Mouse (Mus musculus): Measurements from ENCODE around the gene Nt5dc3. TPM values are rescaled to one million over a fixed set of nuclear protein-coding genes. Genes with fewer than 3 reads are reported as not detected.

Gene Nt5dc3
- polyA plus RNA-seq, 1 experiment from 2014 or later = 2.1 TPM

DNA sequence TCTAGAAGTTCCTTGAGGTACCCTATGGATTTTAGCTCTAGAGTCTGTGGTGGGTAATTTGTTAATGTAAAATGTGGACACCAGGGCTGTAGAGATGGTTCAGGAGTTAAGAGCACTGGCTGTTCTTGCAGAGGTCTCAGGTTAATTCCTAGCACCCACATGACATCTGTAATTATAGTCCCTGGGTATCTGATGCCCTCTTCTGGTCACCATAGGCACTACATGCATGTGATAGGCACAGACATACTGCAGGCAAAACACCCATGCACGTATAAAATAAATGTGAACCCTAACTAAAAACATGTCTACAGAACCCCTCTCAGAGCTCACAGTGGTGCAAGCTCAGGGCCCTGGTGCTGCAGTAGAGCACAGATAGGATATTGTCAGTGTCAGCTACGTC lies 50.7 kb downstream of the Nt5dc3 start:
- Histone ChIP-seq H3K36me3 (ENCODE audit: control insufficient read depth, insufficient read depth, low read length) (peaks cover 9% of the 10 kb centered on the region), H3K27me3 (ENCODE audit: control insufficient read depth, insufficient read depth, low read length) (no peaks in the 10 kb centered on the region), H3K9me3 (replicated peaks; ENCODE audit: control insufficient read depth, low read length) (no peaks in the 10 kb centered on the region), H3K4me3 (ENCODE audit: low read depth, low read length) (no peak overlapping the region), H3K4me1 (ENCODE audit: control insufficient read depth, insufficient read depth, low read length) (peaks cover 11% of the 10 kb centered on the region), H3K4me2 (no peak overlapping the region), H3K27ac (ENCODE audit: low read depth, low read length) (no peak overlapping the region), H3K9ac (ENCODE audit: low read depth, low read length) (no peak overlapping the region)
- 89% methylated on average over 2 of the region's 2 CpGs for WGBS (ENCODE audit: insufficient replicate concordance)
- no peak for ATAC-seq (replicated peaks; ENCODE audit: insufficient number of reproducible peaks, low FRiP score, low TSS enrichment)

DNA sequence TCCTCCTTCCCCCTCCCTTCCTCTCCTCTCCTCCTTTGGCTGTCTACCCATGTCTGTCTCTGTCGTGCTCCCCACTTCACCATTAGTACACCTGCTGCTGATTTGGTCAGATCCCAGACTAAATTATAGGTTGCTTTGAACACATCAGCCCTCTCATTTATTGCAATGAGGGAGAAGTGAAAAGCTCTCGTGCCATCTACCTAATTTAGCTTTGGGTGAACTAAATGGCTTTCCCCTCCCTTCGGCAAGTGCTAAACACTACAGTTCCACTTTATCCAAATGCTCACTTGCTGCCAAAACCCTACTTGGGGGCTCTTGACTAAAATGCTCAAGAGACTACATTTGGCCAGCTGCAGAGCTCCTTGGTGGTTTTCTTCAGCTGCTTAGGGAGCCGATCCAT lies 58.0 kb downstream of the Nt5dc3 start:
- no peak overlapping the region for H3K4me3 ChIP-seq (ENCODE audit: low read depth, low read length)
- 82% methylated on average over 4 of the region's 4 CpGs for WGBS (ENCODE audit: insufficient replicate concordance)
- no peaks in the 10 kb centered on the region for H3K27me3 ChIP-seq (ENCODE audit: control insufficient read depth, insufficient read depth, low read length)
- H3K9me3 ChIP-seq (replicated peaks; ENCODE audit: control insufficient read depth, low read length) = no peaks in the 10 kb centered on the region
- no peak overlapping the region for H3K4me2 ChIP-seq
- H3K27ac ChIP-seq (ENCODE audit: low read depth, low read length) = no peak overlapping the region
- no peak for ATAC-seq (replicated peaks; ENCODE audit: insufficient number of reproducible peaks, low FRiP score, low TSS enrichment)
- H3K36me3 ChIP-seq (ENCODE audit: control insufficient read depth, insufficient read depth, low read length) = 0 out of 2 replicates have a peak, but pooled peaks cover 3% of the 10 kb centered on the region
- H3K9ac ChIP-seq (ENCODE audit: low read depth, low read length) = no peak overlapping the region
- peaks cover 5% of the 10 kb centered on the region; the same call in 1 of the 2 replicates for H3K4me1 ChIP-seq (ENCODE audit: control insufficient read depth, insufficient read depth, low read length)

DNA sequence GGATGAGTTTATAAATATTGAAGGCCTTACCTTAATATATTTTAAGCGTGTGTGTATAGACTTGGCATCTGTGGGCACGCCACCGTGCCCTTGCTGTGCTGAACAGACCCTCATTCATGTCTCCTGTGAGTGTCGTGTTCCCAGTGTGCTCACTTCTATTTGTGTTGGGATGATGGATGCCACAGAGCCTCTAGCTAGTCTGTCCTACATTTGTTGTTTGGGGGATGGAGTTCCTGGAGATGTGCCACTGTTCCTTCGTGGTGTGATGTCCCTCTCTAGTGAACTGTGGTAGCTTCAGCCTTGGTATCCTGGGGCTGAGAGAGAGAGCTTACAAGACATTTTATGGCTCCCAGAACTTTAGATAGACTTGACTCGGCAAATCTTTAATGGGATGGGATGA lies 60.0 kb downstream of the Nt5dc3 start:
- H3K4me1 ChIP-seq (ENCODE audit: control insufficient read depth, insufficient read depth, low read length) = peaks cover 5% of the 10 kb centered on the region; the same call in 1 of the 2 replicates
- H3K27me3 ChIP-seq (ENCODE audit: control insufficient read depth, insufficient read depth, low read length) = no peaks in the 10 kb centered on the region
- H3K36me3 ChIP-seq (ENCODE audit: control insufficient read depth, insufficient read depth, low read length) = 0 out of 2 replicates have a peak, but pooled peaks cover 3% of the 10 kb centered on the region
- no peak overlapping the region for H3K4me3 ChIP-seq (ENCODE audit: low read depth, low read length)
- ATAC-seq (replicated peaks; ENCODE audit: insufficient number of reproducible peaks, low FRiP score, low TSS enrichment) = no peak
- no peak overlapping the region for H3K4me2 ChIP-seq
- no peak overlapping the region for H3K9ac ChIP-seq (ENCODE audit: low read depth, low read length)
- 89% methylated on average over 6 of the region's 6 CpGs for WGBS (ENCODE audit: insufficient replicate concordance)
- H3K27ac ChIP-seq (ENCODE audit: low read depth, low read length) = no peak overlapping the region
- H3K9me3 ChIP-seq (replicated peaks; ENCODE audit: control insufficient read depth, low read length) = no peaks in the 10 kb centered on the region

DNA sequence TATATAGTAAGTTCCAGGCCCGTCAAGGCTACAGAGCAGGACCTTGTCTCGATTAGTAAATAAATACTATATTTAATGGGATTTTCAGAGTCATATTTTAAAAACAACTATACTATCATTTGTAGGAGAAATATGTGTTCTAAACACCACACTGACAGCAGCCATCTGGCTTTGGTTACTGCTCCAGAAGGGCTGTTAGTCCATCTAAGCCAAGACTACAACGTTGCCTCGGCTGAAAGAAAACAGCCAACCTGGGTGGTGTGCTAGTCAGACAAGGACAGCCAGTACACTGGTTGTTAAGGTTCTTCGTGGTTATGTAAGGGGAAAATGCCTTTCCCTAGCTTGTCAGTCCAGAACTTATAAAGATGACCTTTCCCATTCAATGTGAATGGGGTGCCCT lies 63.9 kb downstream of the Nt5dc3 start:
- Histone ChIP-seq H3K9ac (ENCODE audit: low read depth, low read length) (no peak overlapping the region), H3K4me1 (ENCODE audit: control insufficient read depth, insufficient read depth, low read length) (no peaks in the 10 kb centered on the region), H3K4me2 (no peak overlapping the region), H3K9me3 (replicated peaks; ENCODE audit: control insufficient read depth, low read length) (no peaks in the 10 kb centered on the region), H3K27ac (ENCODE audit: low read depth, low read length) (no peak overlapping the region), H3K36me3 (ENCODE audit: control insufficient read depth, insufficient read depth, low read length) (no peaks in the 10 kb centered on the region), H3K27me3 (ENCODE audit: control insufficient read depth, insufficient read depth, low read length) (no peaks in the 10 kb centered on the region), H3K4me3 (ENCODE audit: low read depth, low read length) (no peak overlapping the region)
- ATAC-seq (replicated peaks; ENCODE audit: insufficient number of reproducible peaks, low FRiP score, low TSS enrichment) = no peak
- 80% methylated on average over 5 of the region's 5 CpGs for WGBS (ENCODE audit: insufficient replicate concordance)

DNA sequence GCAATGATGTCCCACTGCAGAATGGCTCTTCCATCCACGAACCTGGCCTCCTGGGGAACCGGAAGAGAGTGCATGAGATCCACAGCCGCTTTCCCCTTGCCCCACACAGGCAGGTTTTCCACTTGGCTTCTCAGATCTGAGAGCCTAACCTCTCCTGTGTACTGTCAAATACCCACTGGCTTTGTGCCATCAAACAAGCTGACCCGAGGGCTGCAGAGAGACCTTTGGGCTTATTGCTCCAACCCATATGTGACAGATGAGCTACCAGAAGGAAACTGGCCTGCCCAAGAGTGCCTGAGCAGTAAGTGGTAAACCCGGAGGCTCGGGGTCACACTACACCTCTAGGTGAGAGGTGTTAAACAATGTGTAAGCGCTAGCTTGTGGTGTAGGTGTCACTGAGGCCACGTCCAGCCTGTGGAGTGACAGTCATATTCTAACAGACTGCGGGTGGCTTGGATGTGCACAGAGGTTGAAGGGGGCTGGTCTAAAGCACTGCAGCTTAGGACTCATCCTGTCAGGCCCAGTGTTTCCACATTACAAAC lies 68.2 kb downstream of the Nt5dc3 start:
- no peak for ATAC-seq (replicated peaks; ENCODE audit: insufficient number of reproducible peaks, low FRiP score, low TSS enrichment)
- WGBS (ENCODE audit: insufficient replicate concordance) = 65% methylated on average over 9 of the region's 9 CpGs

DNA sequence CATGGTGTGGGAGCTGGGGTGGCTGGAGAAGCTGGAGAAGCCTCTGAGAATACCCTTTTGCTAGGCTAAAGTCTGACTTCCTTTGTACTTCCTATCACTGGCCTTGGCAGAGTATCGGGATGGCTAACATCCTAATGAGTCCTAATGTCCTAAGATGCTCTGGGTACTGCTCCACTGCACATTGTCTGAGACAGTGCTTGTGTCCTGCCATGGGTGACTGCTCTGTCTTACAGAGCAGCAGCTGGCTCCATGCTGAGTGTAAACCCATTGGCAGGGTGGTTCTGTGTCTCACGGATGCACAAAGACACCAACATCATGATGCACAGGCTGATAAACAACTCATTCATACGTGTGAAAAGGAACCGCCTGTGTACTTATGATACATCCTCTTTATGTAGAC lies 70.3 kb downstream of the Nt5dc3 start:
- Histone ChIP-seq H3K4me2 (no peak overlapping the region), H3K4me3 (ENCODE audit: low read depth, low read length) (no peak overlapping the region), H3K27me3 (ENCODE audit: control insufficient read depth, insufficient read depth, low read length) (no peaks in the 10 kb centered on the region), H3K27ac (ENCODE audit: low read depth, low read length) (no peak overlapping the region), H3K36me3 (ENCODE audit: control insufficient read depth, insufficient read depth, low read length) (no peaks in the 10 kb centered on the region), H3K4me1 (ENCODE audit: control insufficient read depth, insufficient read depth, low read length) (0 out of 2 replicates have a peak, but pooled peaks cover 4% of the 10 kb centered on the region), H3K9ac (ENCODE audit: low read depth, low read length) (no peak overlapping the region), H3K9me3 (replicated peaks; ENCODE audit: control insufficient read depth, low read length) (no peaks in the 10 kb centered on the region)
- 78% methylated on average over 4 of the region's 4 CpGs for WGBS (ENCODE audit: insufficient replicate concordance)
- ATAC-seq (replicated peaks; ENCODE audit: insufficient number of reproducible peaks, low FRiP score, low TSS enrichment) = no peak

More for the DNA sequence above, 68.2 kb downstream of the Nt5dc3 start:
- no peak overlapping the region for H3K4me2 ChIP-seq
- no peak overlapping the region for H3K9ac ChIP-seq (ENCODE audit: low read depth, low read length)
- no peaks in the 10 kb centered on the region for H3K36me3 ChIP-seq (ENCODE audit: control insufficient read depth, insufficient read depth, low read length)
- H3K27me3 ChIP-seq (ENCODE audit: control insufficient read depth, insufficient read depth, low read length) = no peaks in the 10 kb centered on the region
- no peaks in the 10 kb centered on the region for H3K9me3 ChIP-seq (replicated peaks; ENCODE audit: control insufficient read depth, low read length)
- 0 out of 2 replicates have a peak, but pooled peaks cover 4% of the 10 kb centered on the region for H3K4me1 ChIP-seq (ENCODE audit: control insufficient read depth, insufficient read depth, low read length)
- H3K4me3 ChIP-seq (ENCODE audit: low read depth, low read length) = no peak overlapping the region
- H3K27ac ChIP-seq (ENCODE audit: low read depth, low read length) = no peak overlapping the region

DNA sequence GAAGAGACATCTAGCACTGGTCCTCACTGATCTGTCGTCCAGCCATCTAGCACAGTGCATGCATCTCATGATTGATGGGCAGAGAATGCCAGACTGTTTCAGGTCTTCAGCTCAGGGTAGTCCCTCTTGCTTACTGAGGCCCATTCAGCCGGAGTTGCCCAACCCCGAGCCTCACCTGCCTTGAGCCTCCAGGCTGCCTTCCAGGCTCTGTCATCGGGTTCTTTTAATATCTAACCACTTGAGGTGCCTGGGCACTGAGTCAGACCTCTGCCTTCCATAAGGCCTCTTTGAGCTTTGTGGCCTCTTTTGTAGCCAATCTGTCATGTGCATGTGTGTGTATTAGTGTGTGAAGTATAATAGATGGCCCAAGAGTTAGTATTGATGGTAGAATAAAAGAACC lies 70.7 kb downstream of the Nt5dc3 start:
- no peaks in the 10 kb centered on the region for H3K36me3 ChIP-seq (ENCODE audit: control insufficient read depth, insufficient read depth, low read length)
- no peak overlapping the region for H3K4me3 ChIP-seq (ENCODE audit: low read depth, low read length)
- no peak overlapping the region for H3K4me2 ChIP-seq
- H3K4me1 ChIP-seq (ENCODE audit: control insufficient read depth, insufficient read depth, low read length) = 0 out of 2 replicates have a peak, but pooled peaks cover 4% of the 10 kb centered on the region
- H3K27ac ChIP-seq (ENCODE audit: low read depth, low read length) = no peak overlapping the region
- no peak for ATAC-seq (replicated peaks; ENCODE audit: insufficient number of reproducible peaks, low FRiP score, low TSS enrichment)
- WGBS (ENCODE audit: insufficient replicate concordance) = 69% methylated on average over 4 of the region's 4 CpGs
- H3K27me3 ChIP-seq (ENCODE audit: control insufficient read depth, insufficient read depth, low read length) = no peaks in the 10 kb centered on the region
- no peaks in the 10 kb centered on the region for H3K9me3 ChIP-seq (replicated peaks; ENCODE audit: control insufficient read depth, low read length)
- no peak overlapping the region for H3K9ac ChIP-seq (ENCODE audit: low read depth, low read length)

DNA sequence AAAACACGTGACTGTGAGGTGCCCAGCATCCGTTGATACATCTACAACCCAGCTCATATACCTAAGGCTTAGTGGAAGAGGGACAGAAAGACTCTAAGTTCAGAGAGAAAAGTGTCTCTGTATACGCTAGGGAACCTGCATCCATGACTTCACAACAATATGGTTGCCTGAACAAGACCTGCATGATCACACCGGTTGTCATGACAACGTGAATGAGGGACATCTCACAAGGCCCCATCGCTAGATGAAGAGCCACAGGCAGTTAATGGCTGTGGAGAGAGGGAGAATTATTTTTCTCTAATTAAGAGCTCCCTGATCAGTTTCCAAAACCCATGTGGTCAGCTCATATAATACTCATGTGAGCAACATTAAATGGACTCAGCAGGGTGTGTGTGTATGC lies 73.4 kb downstream of the Nt5dc3 start:
- no peak for ATAC-seq (replicated peaks; ENCODE audit: insufficient number of reproducible peaks, low FRiP score, low TSS enrichment)
- Histone ChIP-seq H3K9me3 (replicated peaks; ENCODE audit: control insufficient read depth, low read length) (no peaks in the 10 kb centered on the region), H3K4me3 (ENCODE audit: low read depth, low read length) (no peak overlapping the region), H3K4me1 (ENCODE audit: control insufficient read depth, insufficient read depth, low read length) (0 out of 2 replicates have a peak, but pooled peaks cover 4% of the 10 kb centered on the region), H3K27ac (ENCODE audit: low read depth, low read length) (no peak overlapping the region), H3K9ac (ENCODE audit: low read depth, low read length) (no peak overlapping the region), H3K4me2 (no peak overlapping the region), H3K27me3 (ENCODE audit: control insufficient read depth, insufficient read depth, low read length) (no peaks in the 10 kb centered on the region), H3K36me3 (ENCODE audit: control insufficient read depth, insufficient read depth, low read length) (no peaks in the 10 kb centered on the region)
- WGBS (ENCODE audit: insufficient replicate concordance) = 76% methylated on average over 6 of the region's 6 CpGs

DNA sequence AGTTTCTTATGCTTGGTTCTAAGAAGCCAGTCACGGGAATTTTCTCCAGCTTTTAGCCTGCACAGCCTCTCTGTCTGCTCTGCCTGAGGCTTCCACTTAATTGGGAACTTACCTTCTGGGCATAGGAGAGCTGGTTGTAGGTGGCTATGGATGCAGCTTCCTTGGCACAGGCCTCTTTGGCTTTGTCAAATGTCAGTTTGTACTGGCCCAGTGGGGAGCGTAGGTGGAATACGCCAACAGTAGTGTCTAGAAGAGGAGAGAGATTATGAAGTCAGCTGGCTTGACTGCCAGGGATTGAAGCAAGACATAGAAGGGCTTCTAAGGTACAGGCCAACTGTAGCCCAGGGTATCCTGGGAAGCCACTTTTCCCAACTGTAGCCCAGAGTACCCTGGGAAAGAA lies 74.6 kb downstream of the Nt5dc3 start:
- ATAC-seq (replicated peaks; ENCODE audit: insufficient number of reproducible peaks, low FRiP score, low TSS enrichment) = no peak
- 84% methylated on average over 3 of the region's 3 CpGs for WGBS (ENCODE audit: insufficient replicate concordance)

More for the DNA sequence above, 74.6 kb downstream of the Nt5dc3 start:
- no peak overlapping the region for H3K4me3 ChIP-seq (ENCODE audit: low read depth, low read length)
- no peaks in the 10 kb centered on the region for H3K36me3 ChIP-seq (ENCODE audit: control insufficient read depth, insufficient read depth, low read length)
- no peak overlapping the region for H3K27ac ChIP-seq (ENCODE audit: low read depth, low read length)
- no peak overlapping the region for H3K4me2 ChIP-seq
- 0 out of 2 replicates have a peak, but pooled peaks cover under 1% of the 10 kb centered on the region for H3K4me1 ChIP-seq (ENCODE audit: control insufficient read depth, insufficient read depth, low read length)
- H3K9me3 ChIP-seq (replicated peaks; ENCODE audit: control insufficient read depth, low read length) = no peaks in the 10 kb centered on the region
- no peaks in the 10 kb centered on the region for H3K27me3 ChIP-seq (ENCODE audit: control insufficient read depth, insufficient read depth, low read length)
- no peak overlapping the region for H3K9ac ChIP-seq (ENCODE audit: low read depth, low read length)

All from heart, embryonic 11.5 days (tissue).